Mouse (Mus musculus) cerebellum, adult 2 months (tissue): ENCODE data around the gene Gm49380.

Experiments
- CTCF ChIP-seq: fragments of 200-500 bp; IDR thresholded peaks from 2 replicates; pipeline ENCODE4 v1.5.1; 2011; ENCODE audit warnings: low read depth, mild to moderate bottlenecking, control low read depth, low read length, moderate library complexity, borderline replicate concordance; ENCODE audit not compliant: insufficient read depth
- POLR2A ChIP-seq: fragments of 200-500 bp; IDR thresholded peaks from 2 replicates; pipeline ENCODE4 v1.6.1; 2011; ENCODE audit warnings: low read length, control low read depth, borderline replicate concordance; ENCODE audit not compliant: insufficient read depth

DNA sequence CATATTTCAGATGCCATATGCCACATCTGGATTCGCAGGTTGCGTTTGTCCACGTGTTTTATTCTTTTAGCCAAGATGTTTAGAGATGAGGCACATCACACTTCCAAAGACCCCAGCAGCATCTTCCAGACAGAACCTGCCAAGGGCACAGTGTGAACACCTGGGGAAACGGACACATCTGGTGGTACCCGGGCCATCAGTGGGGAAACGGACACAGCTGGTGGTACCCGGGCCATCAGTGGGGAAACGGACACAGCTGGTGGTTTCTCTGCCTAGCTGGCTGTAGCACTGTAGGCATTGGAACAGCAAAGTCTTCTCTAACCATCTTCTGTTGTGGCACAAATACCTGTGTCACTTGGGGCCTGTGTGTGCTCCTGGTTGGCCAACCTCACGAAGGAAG lies 17.5 kb downstream of the Gm49380 start:
- TF ChIP-seq CTCF = no peak
- TF ChIP-seq POLR2A = no peak
